Comparison of ENCODE assay signal across 7 mouse cellular contexts in the genomic region with DNA sequence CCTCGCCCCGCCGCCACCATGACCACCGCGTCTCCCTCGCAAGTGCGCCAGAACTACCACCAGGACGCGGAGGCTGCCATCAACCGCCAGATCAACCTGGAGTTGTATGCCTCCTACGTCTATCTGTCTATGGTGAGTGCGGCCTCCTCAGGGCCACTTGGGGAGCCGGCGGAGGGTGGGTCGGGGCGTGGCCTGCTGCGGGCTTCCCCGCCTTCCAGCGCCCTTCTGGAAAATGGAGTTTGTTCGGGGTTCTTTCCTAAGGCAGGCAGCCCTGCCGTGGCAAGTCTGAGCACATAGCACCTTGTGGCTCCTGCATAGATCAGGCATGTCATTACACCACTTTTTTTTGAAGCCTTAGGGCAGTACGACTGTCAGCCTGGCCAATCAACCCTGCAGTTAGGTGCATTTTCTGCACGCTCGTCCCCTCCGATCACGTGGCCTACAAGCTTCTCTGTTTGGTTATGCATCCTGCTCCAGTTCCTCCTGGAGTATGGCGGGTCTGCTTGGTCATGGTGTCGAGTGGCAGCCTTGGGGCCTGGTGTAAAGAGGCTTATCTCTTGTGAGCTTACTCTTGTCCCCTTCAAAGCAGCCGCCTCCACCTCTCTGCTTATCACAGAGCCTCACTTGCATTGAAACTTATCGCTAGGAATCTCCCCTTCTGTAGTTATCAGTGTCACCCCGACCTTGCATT. TPM values are rescaled to one million over a fixed set of nuclear protein-coding genes. Genes with fewer than 3 reads are reported as not detected.
DNase-seq lines count a peak whose midpoint lies in the region; ATAC-seq and TF ChIP-seq lines count a peak whose summit lies in the region.

No protein-coding gene starts in this region.

- peak; percentile 32; the same call in 1 of the 2 replicates for ATAC-seq in G1E (ENCODE audit: extremely low read depth, insufficient number of reproducible peaks, low FRiP score, poor library complexity, severe bottlenecking)
- ATAC-seq in megakaryocyte, adult 5-6 weeks (ENCODE audit: poor library complexity, severe bottlenecking), result peak; percentile 36

- H3K9me3 ChIP-seq in G1E (replicated peaks), result no peaks in the 10 kb centered on the region
- no peaks in the 10 kb centered on the region for H3K9me3 ChIP-seq in forebrain, embryonic 10.5 days

- intact Hi-C loops in heart, postnatal 14 days (cut with DNase I), result loop anchor here (1.0 kb wide), 1 partner anchor 62 kb away; no protein-coding TSS in a partner anchor

- under 1% methylated on average over 31 of the region's 31 CpGs for WGBS in forebrain, embryonic 10.5 days
- 1% methylated on average over 31 of the region's 31 CpGs for WGBS in small intestine, adult 2 months

- H3K27me3 ChIP-seq in G1E (ENCODE audit: insufficient read depth, low read length), result no peaks in the 10 kb centered on the region
- no peaks in the 10 kb centered on the region for H3K27me3 ChIP-seq in forebrain, embryonic 10.5 days (ENCODE audit: poor library complexity, severe bottlenecking)
- H3K27me3 ChIP-seq in small intestine, adult 2 months (ENCODE audit: control insufficient read depth, insufficient read depth, low read length), result no peaks in the 10 kb centered on the region

- TF ChIP-seq POLR2A in small intestine, adult 2 months (IDR thresholded peaks at IDR 0.05; ENCODE audit: low read depth, low read length), result no peak

- H3K36me3 ChIP-seq in G1E (replicated peaks), result peaks cover 35% of the 10 kb centered on the region
- H3K36me3 ChIP-seq in forebrain, embryonic 10.5 days (replicated peaks), result peaks cover 34% of the 10 kb centered on the region
- peaks cover 22% of the 10 kb centered on the region for H3K36me3 ChIP-seq in small intestine, adult 2 months (ENCODE audit: control insufficient read depth, insufficient read depth, low read length)

- H3K4me3 ChIP-seq in G1E (ENCODE audit: low read depth, low read length), result peak overlapping the region; percentile 95
- H3K4me3 ChIP-seq in forebrain, embryonic 10.5 days, result peak overlapping the region; percentile 75
- peak overlapping the region; percentile 89 for H3K4me3 ChIP-seq in small intestine, adult 2 months (ENCODE audit: low read depth, low read length)

- no peak for TF ChIP-seq CTCF in G1E (IDR thresholded peaks at IDR 0.05; ENCODE audit: low read depth, low read length)
- no peak; the same call in 1 of the 2 replicates for TF ChIP-seq CTCF in small intestine, adult 2 months (IDR thresholded peaks at IDR 0.05; ENCODE audit: extremely low read depth, insufficient read length, insufficient replicate concordance, low read depth, low read length)

- H3K27ac ChIP-seq in forebrain, embryonic 10.5 days, result peak overlapping the region; percentile 91
- peak overlapping the region; percentile 100 for H3K27ac ChIP-seq in small intestine, adult 2 months (ENCODE audit: insufficient read depth, low read depth, low read length)

- peaks cover 74% of the 10 kb centered on the region for H3K4me1 ChIP-seq in G1E (ENCODE audit: insufficient read depth, low read depth, low read length)
- H3K4me1 ChIP-seq in forebrain, embryonic 10.5 days, result peaks cover 38% of the 10 kb centered on the region
- peaks cover 20% of the 10 kb centered on the region; the same call in 1 of the 2 replicates for H3K4me1 ChIP-seq in small intestine, adult 2 months (ENCODE audit: control insufficient read depth, insufficient read depth, insufficient read length, low read length)

- DNase-seq in G1E (ENCODE audit: low spot score), result peak; percentile 57
- DNase-seq in adrenal gland, postnatal 14 days, result peak; percentile 91
- DNase-seq in forebrain, embryonic 10.5 days (ENCODE audit: extremely low spot score, low spot score), result no peak
- DNase-seq in heart, postnatal 14 days, result peak; percentile 69 to 82
- peak; percentile 51 to 62 for DNase-seq in left cerebral cortex, adult 8-10 months (ENCODE audit: low spot score in 2 of 2)

RNA-seq across cellular contexts. Expression of gene Fth1, which starts 2.6 kb away (rescaled TPM):
- total RNA-seq in G1E (2014; fragmentation: Nextera tagmentation), result 2,660 and 2,681 TPM in 2 replicates
- 936 and 1,016 TPM in 2 replicates for total RNA-seq in G1E (2017)
- 28,412 and 34,236 TPM in 2 replicates for polyA plus RNA-seq in G1E (2012)
- 2,322 and 2,352 TPM in 2 replicates for total RNA-seq in adrenal gland, postnatal 14 days (2021)
- polyA plus RNA-seq in forebrain, embryonic 10.5 days (2016; fragmentation: Nextera tagmentation; extraction: Ambion mirVana), result 1,226 and 1,339 TPM in 2 replicates
- total RNA-seq in heart, postnatal 14 days (2021), result 1,000 to 10,000 TPM; 2,034 to 2,074 TPM
- 1,000 to 10,000 TPM; 2,793 to 3,196 (median 2,896) TPM for total RNA-seq in left cerebral cortex, adult 8-10 months (2022)
- 1,271 and 1,296 TPM in 2 replicates for total RNA-seq in megakaryocyte, adult 5-6 weeks (2015)
- 513 and 615 TPM in 2 replicates for total RNA-seq in megakaryocyte, adult 5-6 weeks (2017)
- 9,432 and 18,582 TPM in 2 replicates for polyA plus RNA-seq in small intestine, adult 2 months (2012; rRNA removed)

RNA-seq across cellular contexts. Expression of gene Best1, which starts 18.4 kb away (rescaled TPM):
- total RNA-seq in G1E (2014; fragmentation: Nextera tagmentation) (not detected in 2 replicates), G1E (2017) (0.22 TPM in 1 of 2 replicates, not detected in the other)
- polyA plus RNA-seq in G1E (2012), result 0.03 TPM in 1 of 2 replicates, not detected in the other
- 0.19 TPM in 1 of 2 replicates, not detected in the other for total RNA-seq in adrenal gland, postnatal 14 days (2021)
- 2.1 and 2.3 TPM in 2 replicates for polyA plus RNA-seq in forebrain, embryonic 10.5 days (2016; fragmentation: Nextera tagmentation; extraction: Ambion mirVana)
- total RNA-seq in heart, postnatal 14 days (2021), result under 1 TPM; 0.17 to 0.29 TPM
- total RNA-seq in left cerebral cortex, adult 8-10 months (2022), result 1 to 10 TPM; 1.1 to 2.3 (median 1.2) TPM
- not detected in 2 replicates for total RNA-seq in megakaryocyte, adult 5-6 weeks (2015)
- not detected in 2 replicates for total RNA-seq in megakaryocyte, adult 5-6 weeks (2017)
- 0.09 and 0.18 TPM in 2 replicates for polyA plus RNA-seq in small intestine, adult 2 months (2012; rRNA removed)

RNA-seq across cellular contexts. Expression of gene Rab3il1, which starts 18.5 kb away (rescaled TPM):
- total RNA-seq in G1E (2014; fragmentation: Nextera tagmentation) (4.7 and 25.4 TPM in 2 replicates), G1E (2017) (2.7 and 3.1 TPM in 2 replicates)
- 4.0 and 4.2 TPM in 2 replicates for polyA plus RNA-seq in G1E (2012)
- 9.7 and 10.1 TPM in 2 replicates for total RNA-seq in adrenal gland, postnatal 14 days (2021)
- polyA plus RNA-seq in forebrain, embryonic 10.5 days (2016; fragmentation: Nextera tagmentation; extraction: Ambion mirVana), result 39.3 and 39.8 TPM in 2 replicates
- total RNA-seq in heart, postnatal 14 days (2021), result 1 to 10 TPM; 9.7 to 9.9 TPM
- total RNA-seq in left cerebral cortex, adult 8-10 months (2022), result 10 to 100 TPM in 2 of 4 experiments, 1 to 10 TPM in 2; 9.2 to 12.7 (median 11.1) TPM
- total RNA-seq in megakaryocyte, adult 5-6 weeks (2015), result 3.1 and 5.6 TPM in 2 replicates
- 7.1 and 11.8 TPM in 2 replicates for total RNA-seq in megakaryocyte, adult 5-6 weeks (2017)
- polyA plus RNA-seq in small intestine, adult 2 months (2012; rRNA removed), result 4.1 and 4.3 TPM in 2 replicates

RNA-seq across cellular contexts. Expression of gene Fads3, which starts 58.4 kb away (rescaled TPM):
- total RNA-seq in G1E (2014; fragmentation: Nextera tagmentation) (32.8 and 41.8 TPM in 2 replicates), G1E (2017) (17.0 and 20.1 TPM in 2 replicates)
- 46.6 and 48.8 TPM in 2 replicates for polyA plus RNA-seq in G1E (2012)
- total RNA-seq in adrenal gland, postnatal 14 days (2021), result 11.3 and 14.0 TPM in 2 replicates
- polyA plus RNA-seq in forebrain, embryonic 10.5 days (2016; fragmentation: Nextera tagmentation; extraction: Ambion mirVana), result 4.6 and 5.5 TPM in 2 replicates
- 10 to 100 TPM; 33.0 to 36.3 TPM for total RNA-seq in heart, postnatal 14 days (2021)
- 10 to 100 TPM; 25.9 to 28.5 (median 27.1) TPM for total RNA-seq in left cerebral cortex, adult 8-10 months (2022)
- total RNA-seq in megakaryocyte, adult 5-6 weeks (2015), result 0.76 and 0.91 TPM in 2 replicates
- total RNA-seq in megakaryocyte, adult 5-6 weeks (2017), result 1.8 and 1.9 TPM in 2 replicates
- 7.6 and 18.9 TPM in 2 replicates for polyA plus RNA-seq in small intestine, adult 2 months (2012; rRNA removed)
